Mouse (Mus musculus): ENCODE results near the gene Fam241b.

GRCm38 (mm10) chr10:62111207-62111576 lies 32.5 kb downstream of the Fam241b start:
- TF ChIP-seq CTCF (IDR thresholded peaks at IDR 0.05; ENCODE audit: low read depth) (no peak), EP300 (optimal IDR thresholded peaks at IDR 0.05) (no peak)

All from stomach, postnatal 0 days (tissue).